Mouse (Mus musculus) Muller cell, postnatal 12 days (primary cell): ENCODE measurements at regions not wholly inside any gene's neighbourhood (a gene's known extent, or its start where the extent isn't known, plus 50 kb on each side); places are given as distances from the start of the nearest gene placed in this dataset.
A peak's percentile ranks its signal among the peaks of the same experiment; 100 is the strongest.

Source experiments
- DNase-seq: peaks from one replicate; pipeline ENCODE4 v3.0.0-alpha.2; 2015; ENCODE audit errors: inconsistent ontology term

DNA sequence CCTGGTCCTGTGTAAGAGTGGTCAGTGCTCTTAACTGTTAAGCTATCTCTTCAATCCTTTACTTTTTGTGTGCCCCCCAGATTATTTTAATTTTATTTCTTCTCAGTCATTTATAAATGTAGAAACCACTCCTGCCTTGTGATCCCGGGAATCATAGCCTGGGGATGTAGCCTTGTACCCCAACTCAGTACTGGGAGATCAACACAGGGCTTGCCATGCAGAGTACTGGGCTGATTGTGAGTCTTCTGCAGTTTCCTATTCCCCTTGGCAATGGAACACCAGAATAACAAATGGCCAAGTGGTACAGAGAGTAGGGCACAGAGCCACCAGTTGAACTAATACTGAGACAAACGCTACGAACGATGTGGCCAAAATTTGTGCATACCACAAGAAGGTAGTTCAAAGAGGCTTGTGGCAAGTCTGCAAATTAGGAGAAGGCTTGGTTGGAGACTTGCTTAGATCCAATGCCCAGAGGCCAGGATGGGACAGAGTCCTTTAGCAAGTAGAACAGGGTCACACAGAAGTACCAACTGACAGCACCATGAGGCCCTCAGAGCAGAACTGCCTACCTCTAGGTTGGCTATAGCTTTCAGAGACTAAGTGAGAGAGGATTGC is 151.9 kb downstream of the Qrsl1 start:
- DNase-seq, result peak; percentile 40

GRCm38 (mm10) chr10:43750401-43750800 is 151.1 kb downstream of the Qrsl1 start:
- no peak for DNase-seq

- no peak for DNase-seq
Observed at GRCm38 (mm10) chr10:43750854-43751253, 150.7 kb downstream of the Qrsl1 start.

DNA sequence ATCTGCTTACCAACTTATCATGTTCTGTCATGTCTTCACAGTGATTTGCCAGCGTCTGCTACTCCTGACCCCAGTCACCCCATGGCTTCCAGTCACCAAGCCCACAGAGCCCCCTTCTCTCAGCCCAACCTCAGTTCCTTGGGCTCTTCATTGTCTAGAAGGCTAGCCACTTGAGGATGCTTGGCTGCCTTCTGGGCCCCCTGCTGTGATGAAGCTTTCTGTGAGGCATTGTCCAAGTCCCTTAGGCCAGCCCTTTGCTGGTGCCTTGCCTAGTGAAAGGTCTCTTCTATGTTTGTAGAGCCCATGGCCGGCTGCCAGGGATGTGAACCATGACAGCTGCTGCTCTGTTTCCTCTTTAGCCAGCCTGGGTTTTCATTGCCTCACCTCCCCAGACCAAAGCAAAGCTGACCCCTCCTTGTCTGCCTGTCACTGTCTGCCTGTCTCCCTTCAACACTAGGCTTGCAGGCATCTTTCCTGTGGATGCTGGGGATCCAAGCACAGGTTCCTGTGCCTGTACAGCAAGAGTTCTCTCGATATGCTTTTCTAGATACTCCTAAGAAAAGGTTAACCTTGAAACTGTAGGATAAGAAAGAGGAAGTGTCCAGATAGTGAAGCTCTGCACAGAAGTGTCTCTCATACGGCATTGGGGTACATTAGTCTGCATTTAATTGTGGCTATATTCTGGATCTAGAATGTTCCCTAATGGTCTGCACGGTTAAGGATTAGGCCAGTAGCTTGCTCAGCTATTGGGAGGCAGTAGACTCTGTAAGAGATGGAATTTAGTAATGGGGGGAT is 149.5 kb downstream of the Qrsl1 start:
- peak; percentile 86 for DNase-seq

GRCm38 (mm10) chr10:43756881-43757565 is 144.5 kb downstream of the Qrsl1 start:
- DNase-seq, result no peak

- no peak for DNase-seq
Observed at GRCm38 (mm10) chr10:43758124-43759025, 143.2 kb downstream of the Qrsl1 start.

- DNase-seq, result no peak
Observed at GRCm38 (mm10) chr10:43759186-43759905, 142.2 kb downstream of the Qrsl1 start.

GRCm38 (mm10) chr10:43759906-43760281 is 141.7 kb downstream of the Qrsl1 start:
- DNase-seq, result no peak

DNA sequence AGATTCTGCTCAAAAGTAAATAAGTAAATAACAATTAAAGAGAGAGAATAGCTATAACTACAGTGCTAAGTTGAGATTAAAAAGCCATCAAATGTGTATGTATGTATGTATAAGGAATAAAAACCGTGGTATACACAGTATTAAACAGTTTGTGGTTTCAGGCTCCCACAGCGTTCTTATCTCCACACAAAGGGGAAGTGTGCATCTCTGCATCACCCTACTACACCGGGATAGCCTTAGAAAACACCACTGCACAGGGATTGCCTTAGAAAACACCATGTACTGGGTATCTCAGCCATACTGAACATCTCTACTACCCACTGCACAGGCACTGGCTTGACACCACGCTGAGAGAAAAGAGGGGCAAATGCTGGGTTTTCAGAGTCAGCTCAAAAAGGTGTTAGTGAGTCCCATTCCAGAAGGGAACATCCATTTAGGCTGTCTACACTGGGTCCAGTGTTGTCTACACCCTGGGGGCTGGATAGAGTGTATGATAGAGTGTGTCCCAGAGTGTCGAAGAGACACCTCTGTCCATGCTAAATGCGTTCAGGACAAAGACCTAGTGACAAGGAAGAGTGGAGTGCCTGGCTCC is 139.5 kb downstream of the Qrsl1 start:
- DNase-seq, result no peak

DNA sequence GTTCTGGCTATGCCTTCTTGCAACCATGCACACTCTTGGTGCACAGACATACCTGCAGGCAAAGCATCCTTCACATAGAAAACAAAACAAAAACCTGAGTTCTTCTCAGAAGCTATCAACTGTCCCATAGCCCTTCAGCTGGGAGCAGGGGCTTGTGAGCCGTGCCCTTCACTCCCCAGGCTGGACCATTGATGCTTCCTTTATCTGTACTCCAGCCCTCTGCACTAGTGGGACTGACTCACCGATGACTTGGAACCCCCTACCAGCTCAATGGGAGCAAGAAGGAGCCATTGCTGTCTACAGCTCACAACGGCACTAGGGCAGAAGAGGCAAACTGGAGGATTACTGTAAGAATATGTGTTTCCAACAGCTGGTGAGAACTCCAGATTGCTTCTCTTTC is 137.0 kb downstream of the Qrsl1 start:
- no peak for DNase-seq

GRCm38 (mm10) chr10:43765275-43765674 is 136.3 kb downstream of the Qrsl1 start:
- DNase-seq, result no peak

DNA sequence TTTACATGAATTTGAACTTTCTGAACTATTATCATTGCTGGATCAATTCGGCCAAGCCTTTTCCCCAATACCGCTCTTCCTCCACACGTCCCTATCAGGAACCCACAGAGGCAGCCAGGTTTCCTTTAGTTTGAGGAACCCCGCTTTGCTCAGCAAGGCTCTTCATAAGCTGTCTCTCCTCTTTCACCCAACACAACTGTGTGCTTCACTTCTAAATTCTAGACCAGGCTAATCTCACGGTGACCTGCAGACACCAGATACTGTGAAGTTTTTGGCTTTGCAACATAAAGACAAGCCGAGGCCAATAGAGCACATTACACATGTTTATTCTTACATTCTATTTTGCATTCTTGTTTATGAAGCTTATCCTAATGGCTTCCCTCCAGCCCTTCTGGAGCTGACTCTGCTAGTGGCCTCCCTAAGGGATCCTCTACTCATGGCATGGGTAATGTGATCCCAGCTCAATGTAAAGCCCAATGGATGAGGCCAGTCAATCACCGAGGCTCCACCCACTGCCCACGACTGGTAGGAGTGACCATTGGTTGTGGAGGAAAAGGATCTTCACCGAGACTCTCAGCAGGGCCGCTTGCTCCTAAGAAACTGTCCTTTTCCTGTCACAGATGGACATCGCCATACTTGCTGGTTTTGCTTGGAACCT is 135.6 kb downstream of the Qrsl1 start:
- no peak for DNase-seq

DNA sequence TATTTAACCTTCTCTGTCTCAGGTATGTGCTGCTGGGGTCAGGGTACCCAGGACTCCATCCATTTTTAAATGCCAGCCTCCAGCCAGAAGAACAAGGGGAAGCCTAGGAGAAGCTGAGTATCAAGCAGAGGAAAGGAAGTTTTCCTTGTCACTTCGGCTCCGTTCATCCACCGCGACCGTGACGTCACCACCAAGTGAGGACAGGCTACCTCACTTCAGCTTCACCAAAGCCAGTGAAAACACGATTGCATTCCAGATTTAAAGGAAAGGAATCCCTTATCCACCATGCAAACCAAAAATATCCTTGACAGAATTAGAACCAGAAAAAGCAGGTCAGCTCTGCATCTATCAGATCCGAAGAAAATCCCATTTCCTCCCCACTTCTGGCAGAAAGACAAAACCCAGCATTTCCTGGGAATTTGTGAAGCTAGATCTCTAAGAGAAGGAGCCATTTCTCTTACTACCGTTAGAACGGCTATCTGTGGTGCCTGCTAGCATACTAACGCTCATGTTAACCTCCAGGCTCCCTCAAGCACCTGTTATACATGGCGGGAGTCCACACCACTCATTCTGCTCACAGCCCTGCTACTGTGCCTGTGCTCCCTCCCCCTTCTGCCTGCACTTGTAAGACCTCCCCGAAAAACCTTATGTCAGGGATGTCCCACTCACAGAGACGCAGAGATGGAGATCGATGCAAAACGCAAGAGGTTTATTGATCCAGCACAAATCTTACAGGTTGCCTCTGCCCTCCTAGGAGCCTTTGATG is 133.4 kb downstream of the Qrsl1 start:
- no peak for DNase-seq

DNA sequence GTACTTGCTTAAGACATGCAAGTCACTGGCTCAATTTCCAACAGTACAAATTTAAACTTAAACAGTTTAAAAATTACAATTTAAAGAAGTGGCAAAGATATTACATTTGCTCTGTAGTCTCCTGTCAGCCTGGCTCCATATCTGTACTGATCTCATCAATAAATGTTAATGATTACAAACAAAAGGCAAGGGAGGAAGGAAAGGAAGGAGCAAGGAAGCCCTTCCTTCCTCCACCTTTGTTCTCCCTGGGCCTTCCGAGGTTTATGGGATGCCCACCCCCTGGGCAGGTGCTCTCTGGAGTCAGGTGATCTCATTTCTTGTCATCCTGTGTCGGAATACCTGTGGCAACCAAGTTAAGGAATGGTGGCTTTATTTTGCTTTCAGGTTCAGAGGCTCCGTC is 132.5 kb downstream of the Qrsl1 start:
- DNase-seq, result no peak

- DNase-seq, result no peak
Observed at GRCm38 (mm10) chr10:43775807-43776206, 125.7 kb downstream of the Qrsl1 start.

DNA sequence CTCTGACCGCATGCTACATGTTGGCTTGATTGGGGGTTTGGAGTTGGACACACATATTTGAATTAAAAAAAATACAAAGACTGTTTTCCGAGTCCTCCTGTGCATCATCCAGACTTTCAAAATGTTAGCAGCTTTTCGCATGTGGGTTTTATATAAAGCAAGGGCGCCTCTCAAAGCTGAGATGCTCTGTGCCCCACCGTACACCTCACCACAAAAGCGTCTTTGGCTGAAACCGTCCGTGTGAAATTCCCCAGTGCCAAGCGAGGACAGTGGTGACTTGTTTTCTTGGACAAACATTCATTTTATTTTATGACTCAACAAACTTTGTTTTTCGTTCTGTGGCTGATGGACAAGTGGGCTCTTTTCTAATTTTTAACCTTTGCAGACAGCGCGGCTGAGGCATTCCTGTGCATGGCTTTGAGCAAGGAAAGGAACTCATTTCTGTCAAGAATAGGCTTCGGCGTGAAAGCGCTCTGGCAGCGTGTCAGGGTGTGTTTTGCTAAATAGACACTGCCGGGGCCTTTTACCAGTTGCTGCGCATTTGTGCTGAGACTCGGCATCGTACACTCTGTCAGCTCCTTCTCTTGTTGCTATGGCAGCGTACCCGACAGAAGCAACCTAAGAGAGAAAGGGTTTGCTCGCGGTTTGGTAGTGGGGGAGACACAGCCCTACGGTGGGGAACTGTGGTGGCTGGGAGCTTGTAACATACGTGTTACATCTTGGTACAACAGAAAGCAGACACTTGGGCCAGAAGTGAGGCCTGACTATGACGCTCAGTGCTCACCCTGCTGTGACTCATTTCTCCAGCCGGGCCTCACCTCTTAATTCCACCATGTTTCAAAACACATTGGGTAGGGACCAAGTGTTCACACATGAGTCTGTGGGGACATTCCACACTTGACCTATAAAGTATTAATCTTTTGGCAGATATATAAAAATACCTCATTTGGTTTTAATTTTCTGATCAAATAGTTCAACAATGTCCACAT is 123.6 kb downstream of the Qrsl1 start:
- DNase-seq, result no peak

DNA sequence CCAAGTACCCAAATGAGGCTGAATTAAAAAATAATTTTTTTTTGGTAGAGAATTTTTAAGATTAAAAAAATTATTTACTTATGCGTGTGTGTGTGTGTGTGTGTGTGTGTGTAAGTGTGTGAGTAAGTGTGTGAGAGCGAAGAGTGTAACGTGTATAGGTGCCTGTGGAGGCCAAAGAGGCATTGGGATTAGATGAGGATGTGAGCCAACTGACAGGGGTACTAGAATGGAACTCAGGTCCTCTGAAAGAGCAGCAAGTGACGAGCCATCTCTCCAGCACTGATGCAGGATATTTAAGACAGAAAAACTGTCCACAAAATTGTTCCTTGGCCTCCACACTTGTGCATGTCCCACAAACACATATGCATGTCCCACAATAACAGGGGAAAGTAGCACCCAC is 121.0 kb downstream of the Qrsl1 start:
- no peak for DNase-seq

DNA sequence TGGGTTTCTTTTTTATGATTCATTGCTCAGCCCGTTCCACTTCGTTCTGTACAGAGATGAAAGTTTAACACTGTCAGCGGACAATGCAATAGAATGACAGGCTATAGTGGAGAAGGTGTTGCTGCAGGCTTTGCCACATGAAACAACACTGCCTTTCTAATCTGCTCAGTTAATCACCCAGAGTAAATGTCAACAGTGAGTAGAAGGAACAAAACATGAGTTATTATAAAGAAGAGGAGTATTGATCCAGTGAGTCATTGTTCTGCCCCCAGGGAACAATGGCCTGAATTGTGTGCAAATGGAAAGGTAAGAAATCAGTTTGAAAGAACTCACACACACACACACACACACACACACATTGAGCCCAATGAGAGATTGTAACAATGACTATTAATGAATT is 118.2 kb downstream of the Qrsl1 start:
- DNase-seq, result no peak
